Mouse (Mus musculus) neural tube, embryonic 14.5 days (tissue): ENCODE measurements around the gene Jagn1. TPM values are rescaled to one million over a fixed set of nuclear protein-coding genes. Genes with fewer than 3 reads are reported as not detected.
A peak's percentile ranks its signal among the peaks of the same experiment; 100 is the strongest.

ENCODE experiments used
- ATAC-seq: fragments of 200-750 bp; cut with Nextera tagmentation; 2 replicates; pipeline ENCODE4 v1.8.0; 2017; ENCODE audit warnings: low read depth, mild to moderate bottlenecking, moderate TSS enrichment, moderate library complexity
- H3K27ac ChIP-seq: fragments of 300-500 bp; sonication (generic); 2 replicates; pipeline ENCODE4 v1.5.1; 2014; ENCODE audit warnings: low read depth, mild to moderate bottlenecking, control low read depth, low read length, moderate library complexity, mixed read lengths
- H3K27me3 ChIP-seq: fragments of 300-500 bp; sonication (generic); 2 replicates; pipeline ENCODE4 v1.6.1; 2014; ENCODE audit warnings: low read length; ENCODE audit not compliant: control insufficient read depth, insufficient read depth
- H3K36me3 ChIP-seq: fragments of 300-500 bp; sonication (generic); 2 replicates; pipeline ENCODE4 v1.6.1; 2014; ENCODE audit warnings: low read length, mixed read lengths; ENCODE audit not compliant: control insufficient read depth, insufficient read depth
- H3K4me1 ChIP-seq: fragments of 300-500 bp; sonication (generic); 2 replicates; pipeline ENCODE4 v1.6.1; 2014; ENCODE audit warnings: low read length; ENCODE audit not compliant: control insufficient read depth, insufficient read depth
- H3K4me2 ChIP-seq: fragments of 300-500 bp; sonication (generic); 2 replicates; pipeline ENCODE4 v1.6.1; 2014; ENCODE audit warnings: mild to moderate bottlenecking, low read depth, low read length, control low read depth
- H3K4me3 ChIP-seq: fragments of 300-500 bp; sonication (generic); 2 replicates; pipeline ENCODE4 v1.5.1; 2014; ENCODE audit warnings: low read depth, low read length, control low read depth, mixed read lengths
- H3K9ac ChIP-seq: fragments of 300-500 bp; sonication (generic); replicated peaks from 2 replicates; pipeline ENCODE4 v1.6.1; 2014; ENCODE audit warnings: low read depth, mild to moderate bottlenecking, control low read depth, low read length, mixed read lengths
- H3K9me3 ChIP-seq: fragments of 300-500 bp; sonication (generic); 2 replicates; pipeline ENCODE4 v1.6.1; 2016; ENCODE audit warnings: low read length; ENCODE audit not compliant: control insufficient read depth
- WGBS: fragments of 180-500 bp; shearing (Covaris S2); extraction: QIAGEN DNeasy Blood & Tissue Kit; methylation state at CpG from one replicate; pipeline ENCODE4 v1.1.7; 2014; 5-methylcytosine and 5-hydroxymethylcytosine counted together
- polyA plus RNA-seq: library from polyadenylated mRNA; unstranded; fragments of >200 nt; fragmentation: Nextera tagmentation; extraction: Ambion mirVana; gene quantifications from 2 replicates; pipeline ENCODE4 v1.2.1, GENCODE M21; 2014

Jagn1 gene
- polyA plus RNA-seq, 1 experiment from 2014 or later, result 96.4 TPM

- no peaks in the 10 kb centered on the region for H3K27me3 ChIP-seq
- H3K4me1 ChIP-seq, result peaks cover 8% of the 10 kb centered on the region
- no peak overlapping the region for H3K27ac ChIP-seq
- H3K9ac ChIP-seq, result no peak overlapping the region
- H3K9me3 ChIP-seq, result no peaks in the 10 kb centered on the region
- no peak overlapping the region for H3K4me2 ChIP-seq
- H3K36me3 ChIP-seq, result no peaks in the 10 kb centered on the region
- no peak for ATAC-seq
- WGBS, result 84% methylated on average over 3 of the region's 3 CpGs
- no peak overlapping the region for H3K4me3 ChIP-seq
Observed at GRCm38 (mm10) chr6:113440686-113441085, 1.7 kb upstream of the Jagn1 start.

- Histone ChIP-seq H3K27me3 (no peaks in the 10 kb centered on the region), H3K4me1 (peaks cover 8% of the 10 kb centered on the region), H3K27ac (no peak overlapping the region), H3K36me3 (no peaks in the 10 kb centered on the region), H3K4me2 (no peak overlapping the region), H3K4me3 (no peak overlapping the region), H3K9ac (no peak overlapping the region), H3K9me3 (no peaks in the 10 kb centered on the region)
- ATAC-seq, result no peak
- 60% methylated on average over 7 of the region's 7 CpGs for WGBS
Observed at GRCm38 (mm10) chr6:113441147-113441680, 1.2 kb upstream of the Jagn1 start.

- H3K27me3 ChIP-seq, result no peaks in the 10 kb centered on the region
- H3K4me1 ChIP-seq, result peaks cover 8% of the 10 kb centered on the region
- peak overlapping the region; percentile 74 for H3K4me3 ChIP-seq
- H3K27ac ChIP-seq, result 0 out of 2 replicates have a peak overlapping the region, but pooled peaks have one; percentile 29
- WGBS, result 44% methylated on average over 9 of the region's 9 CpGs
- peak overlapping the region; percentile 81; the same call in 1 of the 2 replicates for H3K9ac ChIP-seq
- ATAC-seq, result peak; percentile 50
- peak overlapping the region; percentile 76 for H3K4me2 ChIP-seq
- no peaks in the 10 kb centered on the region for H3K9me3 ChIP-seq
- peaks cover 3% of the 10 kb centered on the region for H3K36me3 ChIP-seq
Observed at GRCm38 (mm10) chr6:113442087-113442441, 305 bp upstream of the Jagn1 start.

- peaks cover 8% of the 10 kb centered on the region for H3K4me1 ChIP-seq
- no peaks in the 10 kb centered on the region for H3K27me3 ChIP-seq
- peak overlapping the region; percentile 74 for H3K4me3 ChIP-seq
- no peak overlapping the region; the same call in 1 of the 2 replicates for H3K27ac ChIP-seq
- H3K4me2 ChIP-seq, result peak overlapping the region; percentile 76
- WGBS, result 48% methylated on average over 12 of the region's 12 CpGs
- H3K36me3 ChIP-seq, result peaks cover 13% of the 10 kb centered on the region
- H3K9me3 ChIP-seq, result no peaks in the 10 kb centered on the region
- H3K9ac ChIP-seq, result peak overlapping the region; percentile 81
- ATAC-seq, result no peak
Observed at GRCm38 (mm10) chr6:113443091-113443490, 722 bp downstream of the Jagn1 start.

DNA sequence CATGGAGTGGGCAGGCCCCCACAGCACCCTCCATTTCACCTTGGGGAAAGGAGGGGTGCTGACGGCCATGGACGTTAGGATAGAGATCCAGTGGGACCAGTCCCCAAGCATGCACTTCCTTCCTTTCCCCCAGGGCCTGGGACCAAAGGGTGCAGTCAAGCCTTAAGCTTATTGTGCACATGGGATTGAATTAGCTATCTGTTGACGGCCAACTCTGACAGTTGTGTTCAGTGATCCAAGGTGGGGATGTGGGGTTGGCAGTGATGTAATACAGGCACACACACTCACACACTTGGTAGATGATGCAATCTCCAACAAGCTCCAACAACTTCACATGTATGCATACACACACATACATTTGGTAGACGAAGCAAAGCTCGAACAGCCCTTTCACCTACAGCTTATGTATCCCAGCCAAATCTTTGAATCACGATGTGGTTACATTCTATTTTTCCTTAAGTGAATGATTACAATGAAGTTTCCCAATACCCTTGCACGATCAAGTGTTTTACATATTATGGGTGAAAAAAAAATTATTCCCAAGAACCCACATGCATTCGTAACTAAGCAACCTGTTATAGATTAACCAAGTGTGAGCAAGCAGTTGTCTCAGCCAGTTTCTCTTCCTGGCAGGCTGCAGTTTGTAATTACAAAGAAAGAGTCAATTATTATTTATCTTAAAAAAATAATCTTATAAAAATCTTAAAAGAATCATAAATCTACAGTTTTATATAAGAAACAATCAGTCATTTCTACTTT, 2.0 kb downstream of the Jagn1 start:
- ATAC-seq, result no peak
- Histone ChIP-seq H3K9ac (no peak overlapping the region), H3K36me3 (peaks cover 21% of the 10 kb centered on the region), H3K9me3 (no peaks in the 10 kb centered on the region), H3K27ac (no peak overlapping the region), H3K4me3 (no peak overlapping the region), H3K4me1 (peaks cover 8% of the 10 kb centered on the region), H3K4me2 (no peak overlapping the region), H3K27me3 (no peaks in the 10 kb centered on the region)
- 85% methylated on average over 6 of the region's 8 CpGs for WGBS

DNA sequence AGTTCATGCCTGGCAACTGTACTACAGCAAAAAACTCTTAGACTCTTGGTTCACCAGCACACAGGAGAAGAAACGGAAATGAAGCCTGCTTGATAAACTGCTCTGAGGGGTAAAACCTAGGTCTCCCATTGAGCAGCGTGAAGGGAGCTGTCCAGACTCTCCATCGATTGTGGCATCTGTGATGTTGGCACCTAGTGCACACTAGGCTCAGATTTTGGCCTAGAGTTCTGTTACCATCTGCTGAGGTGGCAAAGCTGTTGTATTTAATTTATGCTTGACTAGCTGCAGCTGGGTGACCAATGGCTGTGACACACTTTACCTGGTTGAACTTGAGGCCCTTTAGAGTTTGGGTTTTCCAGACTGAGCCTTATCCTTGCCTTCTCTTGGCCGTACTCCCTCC, 5.3 kb downstream of the Jagn1 start:
- H3K4me2 ChIP-seq, result no peak overlapping the region
- no peak overlapping the region for H3K9ac ChIP-seq
- H3K9me3 ChIP-seq, result no peaks in the 10 kb centered on the region
- no peak overlapping the region for H3K27ac ChIP-seq
- H3K4me1 ChIP-seq, result peaks cover 8% of the 10 kb centered on the region
- H3K4me3 ChIP-seq, result no peak overlapping the region
- H3K27me3 ChIP-seq, result no peaks in the 10 kb centered on the region
- no peak for ATAC-seq
- WGBS, result 94% methylated on average over 4 of the region's 4 CpGs
- peaks cover 21% of the 10 kb centered on the region for H3K36me3 ChIP-seq

DNA sequence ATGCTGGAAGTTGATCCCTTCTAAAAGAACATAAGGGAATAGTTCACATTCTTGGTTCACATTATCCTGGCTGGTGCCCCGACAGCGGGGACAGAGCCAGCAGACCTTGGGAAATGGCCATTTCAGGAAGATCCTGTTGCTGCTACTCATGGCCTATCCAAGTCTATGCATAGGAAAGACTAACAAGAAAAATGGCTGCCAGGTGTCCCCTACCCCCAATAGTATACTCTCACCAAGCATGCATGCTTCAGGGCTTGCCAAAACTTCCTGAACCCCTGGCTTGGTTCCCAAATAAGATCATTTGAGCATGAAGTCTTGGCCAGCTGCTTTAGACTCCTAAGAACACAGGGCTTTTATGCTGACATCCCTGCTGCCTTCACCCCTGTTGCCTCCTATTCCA, 9.5 kb downstream of the Jagn1 start:
- Histone ChIP-seq H3K36me3 (peaks cover 20% of the 10 kb centered on the region), H3K4me2 (no peak overlapping the region), H3K27me3 (no peaks in the 10 kb centered on the region), H3K4me3 (no peak overlapping the region), H3K9me3 (no peaks in the 10 kb centered on the region), H3K27ac (no peak overlapping the region), H3K9ac (no peak overlapping the region), H3K4me1 (no peaks in the 10 kb centered on the region)
- no peak for ATAC-seq
- 78% methylated on average over 2 of the region's 2 CpGs for WGBS

DNA sequence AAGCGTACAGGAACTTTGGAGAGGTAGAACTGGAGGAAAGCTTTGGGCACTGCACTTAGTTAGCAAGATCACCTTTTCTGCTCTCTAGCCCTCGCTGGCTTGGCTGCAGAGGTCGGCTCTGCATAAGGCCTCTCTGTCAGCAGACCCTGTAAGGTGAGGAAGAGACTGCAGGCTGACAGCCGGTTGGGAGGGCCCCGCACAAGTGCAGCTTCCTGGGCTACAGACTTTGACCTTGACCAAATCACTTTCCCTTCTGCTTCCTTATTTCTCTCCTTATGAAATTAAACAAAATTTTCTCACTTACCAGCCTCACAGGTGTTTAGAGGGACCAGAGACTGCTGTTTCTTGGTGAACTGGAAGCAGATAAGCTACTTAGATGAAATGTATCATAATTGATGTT, 12.6 kb downstream of the Jagn1 start:
- Histone ChIP-seq H3K4me3 (no peak overlapping the region), H3K36me3 (no peaks in the 10 kb centered on the region), H3K27ac (no peak overlapping the region), H3K4me2 (no peak overlapping the region), H3K27me3 (no peaks in the 10 kb centered on the region), H3K9ac (no peak overlapping the region), H3K4me1 (no peaks in the 10 kb centered on the region), H3K9me3 (no peaks in the 10 kb centered on the region)
- ATAC-seq, result no peak
- 79% methylated on average over 5 of the region's 5 CpGs for WGBS

DNA sequence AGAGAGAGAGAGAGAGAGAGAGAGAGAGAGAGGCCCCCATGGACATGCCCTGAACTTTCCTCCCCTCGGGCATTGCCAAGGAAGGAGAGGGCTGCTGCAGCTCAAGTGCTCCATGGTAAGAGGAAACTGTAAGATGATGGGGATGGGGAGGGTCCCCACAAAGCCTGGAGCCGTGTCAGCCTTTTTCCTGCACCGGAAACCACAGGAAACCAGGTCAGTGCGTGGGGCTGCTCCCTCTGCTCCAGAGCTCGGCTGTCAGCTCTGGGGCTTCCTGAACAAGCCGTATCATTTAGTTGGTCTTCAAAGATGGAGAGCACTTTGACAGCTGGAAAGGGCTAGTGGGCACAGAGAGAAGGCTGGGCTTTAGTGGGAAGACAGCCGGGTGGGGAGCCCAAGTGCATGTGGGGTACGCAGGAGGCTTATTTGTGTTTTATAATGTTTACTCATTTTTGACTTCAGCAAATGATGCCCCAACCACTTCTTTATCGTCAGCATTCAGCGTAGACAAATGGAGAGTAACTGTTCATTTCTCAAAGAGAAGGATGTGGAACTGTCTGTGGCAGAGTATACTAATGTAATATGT, 15.7 kb downstream of the Jagn1 start, which contains the start of gene Il17re:
Il17re (plus strand) TSS at position 533 of the 583 bp plus-strand sequence.
- Histone ChIP-seq H3K4me3 (no peak within 1 kb of the TSS), H3K36me3 (no peaks in the 10 kb centered on the region), H3K9me3 (no peaks in the 10 kb centered on the region), H3K27ac (no peak within 1 kb of the TSS), H3K4me2 (no peak within 1 kb of the TSS), H3K27me3 (no peaks in the 10 kb centered on the region), H3K4me1 (no peaks in the 10 kb centered on the region), H3K9ac (no peak within 1 kb of the TSS)
- 78% methylated on average over 10 of the region's 10 CpGs for WGBS
- no peak for ATAC-seq
